Mouse (Mus musculus): Measurements from ENCODE around the gene Fam3c. TPM values are rescaled to one million over a fixed set of nuclear protein-coding genes. Genes with fewer than 3 reads are reported as not detected.
A peak's percentile ranks its signal among the peaks of the same experiment; 100 is the strongest.
"Not testable (repeated sequence)": the region's sequence is repeated elsewhere in the genome, so short reads cannot be mapped to it uniquely, and the experiment has no call there.

Fam3c gene
- polyA plus RNA-seq, 1 experiment from 2014 or later = 38.1 TPM

- peak; percentile 85 for ATAC-seq
- H3K9ac ChIP-seq (replicated peaks) = peak within 1 kb of the TSS; percentile 60
- H3K36me3 ChIP-seq = no peaks in the 10 kb centered on the region
- no peak within 1 kb of the TSS for H3K27ac ChIP-seq
- peaks cover 22% of the 10 kb centered on the region for H3K4me1 ChIP-seq (replicated peaks)
- H3K27me3 ChIP-seq = peaks cover 56% of the 10 kb centered on the region
- H3K9me3 ChIP-seq = no peaks in the 10 kb centered on the region
- H3K4me3 ChIP-seq (replicated peaks) = peak within 1 kb of the TSS; percentile 47
- peak within 1 kb of the TSS; percentile 94 for H3K4me2 ChIP-seq (replicated peaks)
- WGBS = 2% methylated on average over 20 of the region's 20 CpGs
Measured at GRCm38 (mm10) chr6:22288004-22288736, 67.9 kb downstream of the Fam3c start, which contains the start of gene Wnt16. Gene Wnt16, plus strand, starts transcription at chr6:22288227.

GRCm38 (mm10) chr6:22282405-22282804 is 73.6 kb downstream of the Fam3c start:
- Histone ChIP-seq H3K4me3 (replicated peaks) (no peak overlapping the region), H3K27ac (no peak overlapping the region), H3K4me2 (replicated peaks) (no peak overlapping the region), H3K9ac (replicated peaks) (no peak overlapping the region), H3K36me3 (no peaks in the 10 kb centered on the region), H3K4me1 (replicated peaks) (no peaks in the 10 kb centered on the region), H3K27me3 (peaks cover 14% of the 10 kb centered on the region), H3K9me3 (no peaks in the 10 kb centered on the region)
- ATAC-seq = no peak
- WGBS = 96% methylated on average over 4 of the region's 4 CpGs

- H3K9me3 ChIP-seq = no peaks in the 10 kb centered on the region
- no peaks in the 10 kb centered on the region for H3K27me3 ChIP-seq
- H3K4me3 ChIP-seq (replicated peaks) = no peak overlapping the region
- no peak overlapping the region for H3K27ac ChIP-seq
- WGBS = 68% methylated on average over 14 of the region's 14 CpGs
- H3K36me3 ChIP-seq = no peaks in the 10 kb centered on the region
- H3K4me1 ChIP-seq (replicated peaks) = no peaks in the 10 kb centered on the region
- H3K9ac ChIP-seq (replicated peaks) = no peak overlapping the region
- ATAC-seq = no peak
- H3K4me2 ChIP-seq (replicated peaks) = no peak overlapping the region
Measured at GRCm38 (mm10) chr6:22280217-22280861, 75.7 kb downstream of the Fam3c start.

GRCm38 (mm10) chr6:22277941-22278340 is 78.1 kb downstream of the Fam3c start:
- H3K9ac ChIP-seq (replicated peaks) = no peak overlapping the region
- H3K9me3 ChIP-seq = no peaks in the 10 kb centered on the region
- no peak overlapping the region for H3K4me2 ChIP-seq (replicated peaks)
- WGBS = 85% methylated on average over 3 of the region's 3 CpGs
- no peaks in the 10 kb centered on the region for H3K27me3 ChIP-seq
- H3K4me1 ChIP-seq (replicated peaks) = no peaks in the 10 kb centered on the region
- H3K4me3 ChIP-seq (replicated peaks) = no peak overlapping the region
- H3K36me3 ChIP-seq = no peaks in the 10 kb centered on the region
- ATAC-seq = no peak
- no peak overlapping the region for H3K27ac ChIP-seq

- Histone ChIP-seq H3K9me3 (no peaks in the 10 kb centered on the region), H3K4me2 (replicated peaks) (no peak overlapping the region), H3K36me3 (no peaks in the 10 kb centered on the region), H3K4me1 (replicated peaks) (no peaks in the 10 kb centered on the region), H3K9ac (replicated peaks) (no peak overlapping the region), H3K27ac (no peak overlapping the region), H3K27me3 (no peaks in the 10 kb centered on the region), H3K4me3 (replicated peaks) (no peak overlapping the region)
- 82% methylated on average over 8 of the region's 8 CpGs for WGBS
- ATAC-seq = no peak
Measured at GRCm38 (mm10) chr6:22269840-22270521, 86.1 kb downstream of the Fam3c start.

GRCm38 (mm10) chr6:22268677-22269076 is 87.4 kb downstream of the Fam3c start:
- Histone ChIP-seq H3K9ac (replicated peaks) (no peak overlapping the region), H3K27ac (no peak overlapping the region), H3K4me1 (replicated peaks) (no peaks in the 10 kb centered on the region), H3K9me3 (no peaks in the 10 kb centered on the region), H3K4me2 (replicated peaks) (no peak overlapping the region), H3K4me3 (replicated peaks) (no peak overlapping the region), H3K36me3 (no peaks in the 10 kb centered on the region), H3K27me3 (no peaks in the 10 kb centered on the region)
- no peak for ATAC-seq

- no peaks in the 10 kb centered on the region for H3K4me1 ChIP-seq (replicated peaks)
- no peaks in the 10 kb centered on the region for H3K9me3 ChIP-seq
- no peak for ATAC-seq
- H3K4me2 ChIP-seq (replicated peaks) = no peak overlapping the region
- H3K36me3 ChIP-seq = no peaks in the 10 kb centered on the region
- H3K4me3 ChIP-seq (replicated peaks) = no peak overlapping the region
- H3K9ac ChIP-seq (replicated peaks) = no peak overlapping the region
- no peaks in the 10 kb centered on the region for H3K27me3 ChIP-seq
- no peak overlapping the region for H3K27ac ChIP-seq
- WGBS = 83% methylated on average over 5 of the region's 5 CpGs
Measured at GRCm38 (mm10) chr6:22267807-22268667, 88.0 kb downstream of the Fam3c start.

GRCm38 (mm10) chr6:22266018-22266417 is 90.0 kb downstream of the Fam3c start:
- 85% methylated on average over 4 of the region's 4 CpGs for WGBS
- no peak overlapping the region for H3K4me2 ChIP-seq (replicated peaks)

GRCm38 (mm10) chr6:22264094-22264493 is 91.9 kb downstream of the Fam3c start:
- not testable (repeated sequence) for H3K4me2 ChIP-seq (replicated peaks); H3K27me3 ChIP-seq; H3K36me3 ChIP-seq; H3K4me1 ChIP-seq (replicated peaks); H3K27ac ChIP-seq; H3K4me3 ChIP-seq (replicated peaks); H3K9me3 ChIP-seq; H3K9ac ChIP-seq (replicated peaks); ATAC-seq
- WGBS = 91% methylated on average over 8 of the region's 8 CpGs

More at GRCm38 (mm10) chr6:22266018-22266417, 90.0 kb downstream of the Fam3c start:
- Histone ChIP-seq H3K27me3 (no peaks in the 10 kb centered on the region), H3K36me3 (no peaks in the 10 kb centered on the region), H3K4me1 (replicated peaks) (no peaks in the 10 kb centered on the region), H3K9me3 (no peaks in the 10 kb centered on the region), H3K27ac (no peak overlapping the region), H3K9ac (replicated peaks) (no peak overlapping the region), H3K4me3 (replicated peaks) (no peak overlapping the region)
- no peak for ATAC-seq

- ATAC-seq = no peak
- Histone ChIP-seq H3K36me3 (no peaks in the 10 kb centered on the region), H3K4me1 (replicated peaks) (no peaks in the 10 kb centered on the region), H3K27me3 (no peaks in the 10 kb centered on the region), H3K9ac (replicated peaks) (no peak overlapping the region), H3K9me3 (no peaks in the 10 kb centered on the region), H3K4me3 (replicated peaks) (no peak overlapping the region), H3K4me2 (replicated peaks) (no peak overlapping the region), H3K27ac (no peak overlapping the region)
- 84% methylated on average over 4 of the region's 4 CpGs for WGBS
Measured at GRCm38 (mm10) chr6:22262519-22262918, 93.5 kb downstream of the Fam3c start.

- Histone ChIP-seq H3K9ac (replicated peaks) (no peak overlapping the region), H3K27me3 (no peaks in the 10 kb centered on the region), H3K4me1 (replicated peaks) (no peaks in the 10 kb centered on the region), H3K9me3 (no peaks in the 10 kb centered on the region), H3K36me3 (no peaks in the 10 kb centered on the region), H3K4me2 (replicated peaks) (no peak overlapping the region), H3K27ac (no peak overlapping the region), H3K4me3 (replicated peaks) (no peak overlapping the region)
- ATAC-seq = no peak
- WGBS = 93% methylated on average over 4 of the region's 4 CpGs
Measured at GRCm38 (mm10) chr6:22258784-22259183, 97.3 kb downstream of the Fam3c start.
